8 mouse cellular contexts compared by ENCODE assay signal in the genomic region with DNA sequence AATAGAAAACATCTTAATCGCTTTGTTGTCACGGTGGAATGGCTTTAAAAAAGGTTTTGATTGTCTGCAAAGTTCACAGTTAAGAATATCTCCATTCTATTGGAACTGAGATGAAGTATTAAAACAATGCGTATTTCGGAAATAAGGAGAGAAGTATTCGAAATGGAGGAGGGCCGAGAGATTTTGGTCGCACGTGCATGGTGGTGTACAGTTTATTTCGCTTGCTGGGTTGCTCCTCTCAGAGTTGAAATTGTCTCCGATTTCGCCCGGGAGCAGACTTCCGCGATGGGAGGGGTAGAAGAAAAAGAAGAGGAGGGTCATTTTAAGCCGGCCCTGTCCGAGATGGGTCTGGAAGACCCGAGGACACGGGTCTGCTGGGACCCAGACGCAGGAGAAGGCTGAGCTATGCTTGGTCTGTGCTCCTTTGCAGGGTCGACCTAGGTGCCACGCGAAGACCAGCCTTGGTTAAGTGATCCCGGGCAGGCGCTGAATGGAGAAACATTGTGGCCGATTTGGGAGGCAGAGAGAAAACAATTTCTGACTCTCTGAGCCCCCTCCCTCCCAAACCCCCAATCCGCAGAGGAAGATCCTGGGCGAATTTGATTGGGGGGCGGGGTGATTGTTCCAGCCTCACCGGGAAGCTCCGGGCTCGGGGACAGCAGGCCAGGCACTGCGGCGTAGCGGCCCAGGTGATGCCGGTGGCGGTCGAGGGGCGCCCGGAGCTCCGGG. TPM values are rescaled to one million over a fixed set of nuclear protein-coding genes. Genes with fewer than 3 reads are reported as not detected.
DNase-seq lines count a peak whose midpoint lies in the region; ATAC-seq and TF ChIP-seq lines count a peak whose summit lies in the region.

No protein-coding gene starts in this region.

- peak overlapping the region; percentile 93 for H3K4me2 ChIP-seq in forebrain, embryonic 12.5 days
- peak overlapping the region; percentile 97 for H3K4me2 ChIP-seq in intestine, embryonic 15.5 days (replicated peaks)
- peak overlapping the region; percentile 98 for H3K4me2 ChIP-seq in liver, postnatal 0 days (ENCODE audit: low read depth, low read length)
- H3K4me2 ChIP-seq in stomach, embryonic 14.5 days (replicated peaks; ENCODE audit: low read depth, low read length) = peak overlapping the region; percentile 98

- H3K9ac ChIP-seq in forebrain, embryonic 12.5 days = peak overlapping the region; percentile 100
- H3K9ac ChIP-seq in intestine, embryonic 15.5 days = peak overlapping the region; percentile 98
- peak overlapping the region; percentile 50 for H3K9ac ChIP-seq in liver, postnatal 0 days (replicated peaks)
- peak overlapping the region; percentile 84 for H3K9ac ChIP-seq in stomach, embryonic 14.5 days (replicated peaks; ENCODE audit: low read depth, low read length)

- WGBS in forebrain, embryonic 12.5 days = under 1% methylated on average over 39 of the region's 40 CpGs
- under 1% methylated on average over 40 of the region's 40 CpGs for WGBS in intestine, embryonic 15.5 days
- WGBS in liver, postnatal 0 days (ENCODE audit: insufficient replicate concordance) = under 1% methylated on average over 40 of the region's 40 CpGs
- under 1% methylated on average over 40 of the region's 40 CpGs for WGBS in stomach, embryonic 14.5 days

- ATAC-seq in forebrain, embryonic 12.5 days (ENCODE audit: low FRiP score) = no peak
- no peak for ATAC-seq in intestine, embryonic 15.5 days
- ATAC-seq in liver, postnatal 0 days = no peak
- no peak for ATAC-seq in stomach, embryonic 14.5 days (ENCODE audit: insufficient number of reproducible peaks, insufficient read depth, low FRiP score, low read depth)

- H3K36me3 ChIP-seq in forebrain, embryonic 12.5 days (replicated peaks) = peaks cover 10% of the 10 kb centered on the region
- no peaks in the 10 kb centered on the region for H3K36me3 ChIP-seq in intestine, embryonic 15.5 days
- no peaks in the 10 kb centered on the region for H3K36me3 ChIP-seq in liver, postnatal 0 days (replicated peaks; ENCODE audit: insufficient read depth, low read length)
- no peaks in the 10 kb centered on the region for H3K36me3 ChIP-seq in stomach, embryonic 14.5 days (ENCODE audit: control insufficient read depth, insufficient read depth, low read length)

- peak overlapping the region; percentile 85 for H3K27ac ChIP-seq in brown adipose tissue, adult 24 weeks (replicated peaks; ENCODE audit: low read depth, low read length)
- peak overlapping the region; percentile 100 for H3K27ac ChIP-seq in forebrain, embryonic 12.5 days
- H3K27ac ChIP-seq in intestine, embryonic 15.5 days = peak overlapping the region; percentile 90
- H3K27ac ChIP-seq in liver, postnatal 0 days (ENCODE audit: low read depth) = peak overlapping the region; percentile 18; the same call in 1 of the 2 replicates
- H3K27ac ChIP-seq in stomach, embryonic 14.5 days (ENCODE audit: low read length) = peak overlapping the region; percentile 83

- TF ChIP-seq EP300 in liver, postnatal 0 days (IDR thresholded peaks at IDR 0.05; ENCODE audit: low read depth) = no peak

- no peaks in the 10 kb centered on the region for H3K9me3 ChIP-seq in forebrain, embryonic 12.5 days
- H3K9me3 ChIP-seq in intestine, embryonic 15.5 days = no peaks in the 10 kb centered on the region
- no peaks in the 10 kb centered on the region for H3K9me3 ChIP-seq in liver, postnatal 0 days (ENCODE audit: low read length)
- H3K9me3 ChIP-seq in stomach, embryonic 14.5 days (ENCODE audit: control insufficient read depth, low read depth, low read length) = no peaks in the 10 kb centered on the region

- H3K4me3 ChIP-seq in brown adipose tissue, adult 24 weeks (ENCODE audit: insufficient read depth, low read depth, low read length) = peak overlapping the region; percentile 87
- peak overlapping the region; percentile 95 for H3K4me3 ChIP-seq in forebrain, embryonic 12.5 days (replicated peaks)
- peak overlapping the region; percentile 67 for H3K4me3 ChIP-seq in intestine, embryonic 15.5 days (replicated peaks)
- H3K4me3 ChIP-seq in liver, postnatal 0 days (ENCODE audit: low read depth, low read length) = peak overlapping the region; percentile 72
- peak overlapping the region; percentile 67 for H3K4me3 ChIP-seq in stomach, embryonic 14.5 days (ENCODE audit: low read depth, low read length)

- no peak for TF ChIP-seq CTCF in liver, postnatal 0 days (IDR thresholded peaks at IDR 0.05; ENCODE audit: low read depth)

- H3K27me3 ChIP-seq in forebrain, embryonic 12.5 days = no peaks in the 10 kb centered on the region
- H3K27me3 ChIP-seq in intestine, embryonic 15.5 days (replicated peaks) = no peaks in the 10 kb centered on the region
- H3K27me3 ChIP-seq in liver, postnatal 0 days (ENCODE audit: insufficient read depth, low read length) = peaks cover 33% of the 10 kb centered on the region
- no peaks in the 10 kb centered on the region for H3K27me3 ChIP-seq in stomach, embryonic 14.5 days (ENCODE audit: control insufficient read depth, insufficient read depth, low read length)

- peaks cover 15% of the 10 kb centered on the region for H3K4me1 ChIP-seq in brown adipose tissue, adult 24 weeks (ENCODE audit: control insufficient read depth, insufficient read depth, insufficient read length, low read length)
- peaks cover 33% of the 10 kb centered on the region for H3K4me1 ChIP-seq in forebrain, embryonic 12.5 days
- H3K4me1 ChIP-seq in intestine, embryonic 15.5 days (replicated peaks) = peaks cover 26% of the 10 kb centered on the region
- peaks cover 33% of the 10 kb centered on the region for H3K4me1 ChIP-seq in liver, postnatal 0 days (ENCODE audit: insufficient read depth)
- H3K4me1 ChIP-seq in stomach, embryonic 14.5 days (ENCODE audit: control insufficient read depth, insufficient read depth, low read length) = peaks cover 30% of the 10 kb centered on the region

- peak; percentile 69 for DNase-seq in right cerebral cortex, postnatal 25 days
- DNase-seq in right cerebral cortex, adult 18-20 months = no peak
- DNase-seq in liver, postnatal 0 days = peak; percentile 64
- DNase-seq in T-cell, adult 2 months (ENCODE audit: low spot score) = no peak

RNA-seq across cellular contexts. Expression of a gene that starts 2.8 kb away (rescaled TPM):
- polyA plus RNA-seq in brown adipose tissue, adult 24 weeks (2012; ENCODE audit: insufficient read depth, insufficient read length, missing spikeins) = 5.7 and 5.9 TPM in 2 replicates
- 23.5 and 24.0 TPM in 2 replicates for polyA plus RNA-seq in forebrain, embryonic 12.5 days (2016; fragmentation: Nextera tagmentation; extraction: Ambion mirVana)
- polyA plus RNA-seq in intestine, embryonic 15.5 days (2015; fragmentation: Nextera tagmentation; extraction: Ambion mirVana) = 5.8 and 7.1 TPM in 2 replicates
- polyA plus RNA-seq in liver, postnatal 0 days (2015; fragmentation: Nextera tagmentation; extraction: Ambion mirVana) = 1.1 and 1.2 TPM in 2 replicates
- polyA plus RNA-seq in stomach, embryonic 14.5 days (2014; fragmentation: Nextera tagmentation; extraction: Ambion mirVana) = 12.2 and 13.4 TPM in 2 replicates

Comparison
In these comparisons a context has a peak if more than half of its experiments do, and no peak if none do; other contexts are left out.
1. DNase-seq: peak in right cerebral cortex, postnatal 25 days (single experiment) and liver, postnatal 0 days (single experiment); none in right cerebral cortex, adult 18-20 months (single experiment) and T-cell, adult 2 months (single experiment).
2. H3K27ac ChIP-seq: peak in every context shown above with its lines; median percentile 100 in forebrain, embryonic 12.5 days; 90 in intestine, embryonic 15.5 days; 85 in brown adipose tissue, adult 24 weeks; 83 in stomach, embryonic 14.5 days; 18 in liver, postnatal 0 days.
3. H3K9ac ChIP-seq: peak in every context shown above with its lines; median percentile 100 in forebrain, embryonic 12.5 days; 98 in intestine, embryonic 15.5 days; 84 in stomach, embryonic 14.5 days; 50 in liver, postnatal 0 days.
4. Peak in every context shown above with its lines, with median percentiles within 50 percentile points of each other: H3K4me3 ChIP-seq and H3K4me2 ChIP-seq.